Mouse (Mus musculus): ENCODE results near the gene Ddx50. TPM values are rescaled to one million over a fixed set of nuclear protein-coding genes. Genes with fewer than 3 reads are reported as not detected.

The Ddx50 gene
- polyA plus RNA-seq, 1 experiment: 44.2 TPM

DNA sequence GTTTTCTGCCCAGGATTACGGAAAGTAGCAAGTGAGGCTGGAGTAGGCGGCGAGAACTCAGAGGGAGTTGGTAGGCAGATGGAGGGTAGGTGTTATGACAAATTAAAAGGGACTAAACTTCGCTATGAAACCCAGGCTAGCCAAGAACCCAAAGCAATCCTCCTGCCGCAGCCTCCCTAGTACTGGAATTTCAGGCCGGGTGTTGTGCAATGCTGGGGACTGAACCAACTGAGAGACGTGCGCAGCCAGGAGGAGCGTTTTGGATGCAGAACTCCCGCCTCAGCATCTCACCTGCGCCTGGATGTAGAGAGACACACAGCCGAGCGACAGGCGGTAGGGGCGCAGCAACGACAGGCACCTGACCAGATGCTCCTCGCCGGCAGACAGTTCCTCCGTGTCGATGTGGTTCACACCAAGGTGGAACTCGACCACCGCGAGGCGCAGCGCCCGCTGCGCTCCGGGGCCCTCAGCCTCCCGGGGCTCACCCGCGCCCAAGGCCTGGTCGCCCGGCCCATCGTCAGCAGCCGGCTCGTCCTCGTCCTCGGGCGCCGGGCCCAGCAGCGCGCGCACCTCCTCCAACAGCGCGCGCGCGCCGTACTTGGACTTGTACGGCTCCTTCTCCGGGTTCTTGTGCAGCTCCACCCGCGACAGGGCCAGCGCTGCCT, 73.2 kb downstream of the Ddx50 start:
- TF ChIP-seq GATA1 (IDR thresholded peaks at IDR 0.05; ENCODE audit: low read length): no peak

DNA sequence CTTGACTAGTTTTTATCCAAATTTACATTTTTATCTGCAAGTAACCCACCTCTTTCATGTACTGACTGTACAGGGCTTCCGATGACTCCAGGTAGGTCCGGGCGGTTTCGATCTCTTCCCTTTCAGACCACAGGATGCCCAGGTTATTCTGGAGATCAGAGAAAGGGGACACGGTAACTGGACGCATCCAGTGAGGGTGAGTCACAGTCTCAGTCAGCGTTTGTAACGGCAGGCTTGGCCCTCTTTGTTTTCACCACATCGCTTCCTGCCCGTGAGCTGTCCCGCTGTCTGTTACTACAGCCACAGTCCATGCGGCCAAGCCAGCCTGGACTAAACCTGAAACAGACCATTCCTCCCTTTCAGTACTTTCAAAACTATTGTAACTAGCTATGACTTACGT, 76.0 kb downstream of the Ddx50 start:
- no peak for TF ChIP-seq GATA1 (IDR thresholded peaks at IDR 0.05; ENCODE audit: low read length)

GRCm38 (mm10) chr10:62570126-62570871, 80.7 kb downstream of the Ddx50 start:
- no peak for TF ChIP-seq GATA1 (IDR thresholded peaks at IDR 0.05; ENCODE audit: low read length)

- TF ChIP-seq GATA1 (IDR thresholded peaks at IDR 0.05; ENCODE audit: low read length): peak; percentile 58
These were observed 82.2 kb downstream of the Ddx50 start for GRCm38 (mm10) chr10:62568861-62569260.

Other genes with a start within 250 kb of the Ddx50 start
- gene Hkdc1, start 228.7 kb downstream of the Ddx50 start, polyA plus RNA-seq (2012): not detected in 2 replicates
- 0.05 and 0.12 TPM in 2 replicates for gene 4930507D05Rik, start 201.7 kb downstream of the Ddx50 start, polyA plus RNA-seq (2012)
- gene Supv3l1, start 201.5 kb downstream of the Ddx50 start, polyA plus RNA-seq (2012): 12.3 and 25.8 TPM in 2 replicates
- 5.6 and 6.8 TPM in 2 replicates for gene Vps26a, start 164.4 kb downstream of the Ddx50 start, polyA plus RNA-seq (2012)
- 1.8 and 10.7 TPM in 2 replicates for gene Srgn, start 123.8 kb downstream of the Ddx50 start, polyA plus RNA-seq (2012)
- gene Kif1bp, start 72.8 kb downstream of the Ddx50 start, polyA plus RNA-seq (2012): 11.1 and 11.6 TPM in 2 replicates
- gene Ddx21, start 48.9 kb downstream of the Ddx50 start, polyA plus RNA-seq (2012): 61.8 and 75.7 TPM in 2 replicates
- gene Stox1, start 74.9 kb upstream of the Ddx50 start, polyA plus RNA-seq (2012): not detected in 2 replicates
- 6.3 and 9.3 TPM in 2 replicates for gene Ccar1, start 141.1 kb upstream of the Ddx50 start, polyA plus RNA-seq (2012)

All from G1E-ER4 (cell line).